ENCODE assay signal across 9 mouse cellular contexts in genomic region chr6:145076286-145076685, GRCm38 (mm10). TPM values are rescaled to one million over a fixed set of nuclear protein-coding genes. Genes with fewer than 3 reads are reported as not detected.
A peak's percentile ranks its signal among the peaks of the same experiment; 100 is the strongest.
DNase-seq lines count a peak whose midpoint lies in the region; ATAC-seq lines count a peak whose summit lies in the region.
"Had no signal": no experiment of that assay in that cellular context is flagged by ENCODE, and none has a peak within 500 bp of the region (broad histone marks: within the 10 kb centered on the region; RNA-seq: fewer than 3 reads in every experiment).

No protein-coding gene starts in this region.

- ATAC-seq in forebrain, embryonic 15.5 days (replicated peaks): no peak
- peak; percentile 65 for ATAC-seq in midbrain, embryonic 13.5 days

- peak overlapping the region; percentile 85 for H3K27ac ChIP-seq in heart, embryonic 10.5 days
- no peak overlapping the region for H3K27ac ChIP-seq in forebrain, embryonic 15.5 days (replicated peaks)
- no peak overlapping the region for H3K27ac ChIP-seq in midbrain, embryonic 13.5 days

- H3K9me3 ChIP-seq in heart, embryonic 10.5 days: no peaks in the 10 kb centered on the region
- H3K9me3 ChIP-seq in forebrain, embryonic 15.5 days: no peaks in the 10 kb centered on the region
- H3K9me3 ChIP-seq in midbrain, embryonic 13.5 days: no peaks in the 10 kb centered on the region

- H3K36me3 ChIP-seq in heart, embryonic 10.5 days: no peaks in the 10 kb centered on the region
- no peaks in the 10 kb centered on the region for H3K36me3 ChIP-seq in forebrain, embryonic 15.5 days
- H3K36me3 ChIP-seq in midbrain, embryonic 13.5 days: no peaks in the 10 kb centered on the region

- no peak overlapping the region for H3K9ac ChIP-seq in forebrain, embryonic 15.5 days (replicated peaks)
- H3K9ac ChIP-seq in midbrain, embryonic 13.5 days (replicated peaks): 0 out of 2 replicates have a peak overlapping the region, but pooled peaks have one; percentile 68

- WGBS in heart, embryonic 10.5 days: 14% methylated on average over 9 of the region's 9 CpGs
- WGBS in forebrain, embryonic 15.5 days: 13% methylated on average over 9 of the region's 9 CpGs
- 13% methylated on average over 9 of the region's 9 CpGs for WGBS in midbrain, embryonic 13.5 days

- H3K27me3 ChIP-seq in heart, embryonic 10.5 days (ENCODE audit: insufficient read depth, poor library complexity, severe bottlenecking): peaks cover 31% of the 10 kb centered on the region
- H3K27me3 ChIP-seq in forebrain, embryonic 15.5 days: no peaks in the 10 kb centered on the region
- H3K27me3 ChIP-seq in midbrain, embryonic 13.5 days: peaks cover 5% of the 10 kb centered on the region

- peaks cover 7% of the 10 kb centered on the region for H3K4me1 ChIP-seq in heart, embryonic 10.5 days
- H3K4me1 ChIP-seq in forebrain, embryonic 15.5 days: peaks cover 10% of the 10 kb centered on the region; the same call in 1 of the 2 replicates
- H3K4me1 ChIP-seq in midbrain, embryonic 13.5 days (replicated peaks): peaks cover 14% of the 10 kb centered on the region

- H3K4me2 ChIP-seq in forebrain, embryonic 15.5 days (replicated peaks): peak overlapping the region; percentile 98
- peak overlapping the region; percentile 94 for H3K4me2 ChIP-seq in midbrain, embryonic 13.5 days (replicated peaks)

- H3K4me3 ChIP-seq in heart, embryonic 10.5 days: peak overlapping the region; percentile 68
- peak overlapping the region; percentile 45 for H3K4me3 ChIP-seq in forebrain, embryonic 15.5 days
- peak overlapping the region; percentile 61 for H3K4me3 ChIP-seq in midbrain, embryonic 13.5 days (replicated peaks)

- DNase-seq in heart, embryonic 10.5 days (ENCODE audit: low spot score): peak; percentile 17
- DNase-seq in heart, adult 9 months (ENCODE audit: low spot score in 2 of 2): no peak
- DNase-seq in ES-CJ7 (ENCODE audit: low read depth, low spot score): peak; percentile 97
- no peak for DNase-seq in adipocyte (ENCODE audit: low spot score)
- DNase-seq in gastrocnemius, postnatal 25 days: no peak
- no peak for DNase-seq in testis, postnatal 14 days (ENCODE audit: low spot score)

RNA-seq across cellular contexts. Expression of gene Bcat1, which starts 0.3 kb away (rescaled TPM):
- polyA plus RNA-seq in heart, embryonic 10.5 days (2016; fragmentation: Nextera tagmentation; extraction: Ambion mirVana): 33.2 and 49.6 TPM in 2 replicates
- 100 and 101 TPM in 2 replicates for polyA plus RNA-seq in forebrain, embryonic 15.5 days (2015; fragmentation: Nextera tagmentation; extraction: Ambion mirVana)
- 109 and 116 TPM in 2 replicates for polyA plus RNA-seq in midbrain, embryonic 13.5 days (2015; fragmentation: Nextera tagmentation; extraction: Ambion mirVana)
- total RNA-seq in gastrocnemius, postnatal 25 days (2021): 1 to 10 TPM; 3.4 to 3.7 TPM
- total RNA-seq: MEL had no signal

RNA-seq across cellular contexts. Expression of gene Lrmp, which starts 39.2 kb away (rescaled TPM):
- polyA plus RNA-seq in heart, embryonic 10.5 days (2016; fragmentation: Nextera tagmentation; extraction: Ambion mirVana): 2.3 and 4.8 TPM in 2 replicates
- polyA plus RNA-seq in forebrain, embryonic 15.5 days (2015; fragmentation: Nextera tagmentation; extraction: Ambion mirVana): 0.69 and 0.84 TPM in 2 replicates
- polyA plus RNA-seq in midbrain, embryonic 13.5 days (2015; fragmentation: Nextera tagmentation; extraction: Ambion mirVana): 0.51 and 0.85 TPM in 2 replicates
- 1 to 10 TPM; 1.0 to 1.2 TPM for total RNA-seq in gastrocnemius, postnatal 25 days (2021)

Comparison
In these comparisons a context has a peak if more than half of its experiments do, and no peak if none do; other contexts are left out.
1. DNase-seq: peak in heart, embryonic 10.5 days (single experiment) and ES-CJ7 (single experiment); none in heart, adult 9 months (0 of 2), adipocyte (single experiment), gastrocnemius, postnatal 25 days (single experiment) and testis, postnatal 14 days (single experiment).
2. Peak in every context shown above with its lines, with median percentiles within 50 percentile points of each other: H3K4me3 ChIP-seq.